Mouse (Mus musculus) left cerebral cortex, adult 8-10 months (tissue): Measurements from ENCODE around the gene Rtraf. TPM values are rescaled to one million over a fixed set of nuclear protein-coding genes. Genes with fewer than 3 reads are reported as not detected.

Source experiments
- total RNA-seq, 4 experiments: library from RNA; stranded (reverse); gene quantifications; 2 replicates each; pipeline ENCODE4 v1.2.4; 2022

The Rtraf gene
- total RNA-seq, 4 experiments from 2014 or later: 44.3 to 47.0 (median 44.6) TPM

Other genes starting within 250 kb of the Rtraf start
- 1 to 10 TPM; 2.2 to 7.3 (median 4.2) TPM for gene Gm2237, start 238.7 kb downstream of the Rtraf start, total RNA-seq
- not detected for gene Gm5458, start 221.2 kb downstream of the Rtraf start, total RNA-seq
- gene Nid2, start 72.6 kb downstream of the Rtraf start, total RNA-seq: 1 to 10 TPM; 2.1 to 4.1 (median 3.3) TPM
- gene Gng2, start 153.8 kb upstream of the Rtraf start, total RNA-seq: 100 to 1,000 TPM; 175 to 217 (median 197) TPM